Mouse (Mus musculus) cerebellum, adult 2 months (tissue): ENCODE data around the gene Atp11b.

Experiments
- CTCF ChIP-seq: fragments of 200-500 bp; IDR thresholded peaks from 2 replicates; pipeline ENCODE4 v1.5.1; 2011; ENCODE audit warnings: low read depth, mild to moderate bottlenecking, control low read depth, low read length, moderate library complexity, borderline replicate concordance; ENCODE audit not compliant: insufficient read depth
- POLR2A ChIP-seq: fragments of 200-500 bp; IDR thresholded peaks from 2 replicates; pipeline ENCODE4 v1.6.1; 2011; ENCODE audit warnings: low read length, control low read depth, borderline replicate concordance; ENCODE audit not compliant: insufficient read depth

DNA sequence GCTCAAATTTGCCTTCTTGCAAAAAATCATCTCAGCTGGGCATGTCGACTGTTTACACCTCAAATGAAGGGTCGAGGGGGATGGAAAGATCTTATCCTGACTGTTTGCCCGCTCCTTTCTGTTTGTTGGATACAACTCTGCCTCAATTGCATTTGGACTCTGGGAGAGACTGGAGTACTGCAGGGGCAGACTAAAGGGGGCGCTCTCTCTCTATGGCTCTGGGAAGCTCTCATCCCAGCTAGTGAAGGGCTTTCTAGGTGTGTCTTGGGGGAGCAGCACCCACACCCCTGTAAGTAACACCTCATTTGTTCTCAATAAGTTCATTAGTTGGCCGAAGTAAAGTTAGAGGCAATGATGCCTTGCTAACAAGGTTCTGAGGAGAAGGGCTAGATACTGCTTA lies 3.6 kb upstream of the Atp11b start:
- TF ChIP-seq CTCF = peak; percentile 54; the same call in 1 of the 2 replicates
- no peak for TF ChIP-seq POLR2A
